Mouse (Mus musculus): Measurements from ENCODE around the gene Olfr782.
"Not testable (repeated sequence)": the region's sequence is repeated elsewhere in the genome, so short reads cannot be mapped to it uniquely, and the experiment has no call there.

The Olfr782 gene

DNA sequence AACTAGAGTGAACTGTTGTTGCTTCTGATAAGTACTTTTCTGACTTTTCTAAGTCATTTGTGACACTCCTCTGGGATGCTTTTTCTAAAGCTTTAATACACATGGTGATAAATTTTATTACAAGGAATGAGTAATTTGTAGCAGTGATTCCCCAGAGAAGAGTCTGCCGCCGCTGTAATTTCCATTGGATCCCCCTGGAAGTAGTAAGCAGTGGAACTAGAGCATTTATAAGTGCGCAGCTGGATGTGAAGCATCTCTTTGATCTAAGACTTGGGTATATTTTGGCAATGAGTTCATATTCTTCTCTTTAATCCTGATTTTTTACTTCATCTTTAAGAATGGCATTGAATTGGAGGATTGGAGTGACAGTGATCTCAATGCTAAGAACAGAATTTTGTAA is at the start of gene Olfr782:
Gene Olfr782, plus strand, starts transcription at position 301 of the 400 bp plus-strand sequence.
- no peak for DNase-seq

DNA sequence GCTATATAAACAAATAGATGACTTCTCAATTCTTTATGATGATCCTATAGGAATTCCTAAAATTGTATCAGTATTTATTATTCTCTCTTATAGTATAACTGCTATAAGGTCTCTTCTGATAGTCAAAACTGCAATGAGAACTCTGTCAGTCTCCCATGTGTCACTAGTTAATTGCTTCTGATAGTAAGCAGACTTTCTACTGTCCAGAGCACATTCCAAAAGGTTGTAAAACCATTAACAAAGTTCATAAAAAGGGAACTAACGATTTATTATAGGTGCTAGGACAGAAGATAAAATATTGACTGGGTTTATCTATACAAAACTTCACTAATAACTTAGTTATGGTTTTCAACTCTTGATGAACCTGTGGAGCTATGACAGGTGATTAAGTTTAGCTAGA is 35.7 kb upstream of the Olfr782 start:
- not testable (repeated sequence) for DNase-seq

DNA sequence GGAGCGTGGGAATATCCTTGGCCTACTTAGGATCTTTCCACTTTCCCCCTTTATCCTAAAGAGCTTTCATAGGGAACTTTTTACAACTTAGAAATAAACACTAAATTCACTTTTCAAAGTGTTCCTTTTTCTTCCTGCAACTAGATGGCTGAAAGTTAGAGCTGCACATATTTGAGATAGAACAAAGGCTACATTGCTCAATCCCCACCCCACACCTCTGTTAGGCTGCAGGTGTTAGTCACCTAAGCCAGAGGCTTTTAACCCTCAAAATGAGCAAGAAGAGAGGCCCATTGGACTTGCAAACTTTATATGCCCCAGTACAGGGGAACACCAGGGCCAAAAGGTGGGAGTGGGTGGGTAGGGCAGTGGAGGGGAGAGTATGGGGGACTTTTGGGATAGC is 35.1 kb upstream of the Olfr782 start:
- DNase-seq = not testable (repeated sequence)

DNA sequence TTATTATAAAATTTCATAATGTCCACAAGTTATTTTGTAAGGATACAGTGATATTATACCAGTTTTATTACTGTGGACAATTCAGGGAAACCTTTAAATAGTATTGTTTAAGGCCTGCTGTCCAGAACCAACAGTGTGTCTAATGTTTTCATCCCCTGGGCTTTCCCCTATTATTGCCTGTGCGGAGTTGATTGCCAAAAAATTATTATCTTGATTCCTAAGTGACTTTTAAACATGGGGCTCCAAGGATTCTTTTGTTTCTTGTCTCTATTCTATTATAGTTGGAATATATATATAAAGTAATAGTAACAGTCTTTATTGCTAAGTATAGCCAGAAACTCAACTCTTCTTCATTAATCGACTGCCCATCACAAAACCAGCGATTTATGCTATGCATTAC is 30.8 kb upstream of the Olfr782 start, which contains the start of gene Olfr780:
Gene Olfr780, plus strand, starts transcription at position 301 of the 400 bp plus-strand sequence.
- DNase-seq = no peak

DNA sequence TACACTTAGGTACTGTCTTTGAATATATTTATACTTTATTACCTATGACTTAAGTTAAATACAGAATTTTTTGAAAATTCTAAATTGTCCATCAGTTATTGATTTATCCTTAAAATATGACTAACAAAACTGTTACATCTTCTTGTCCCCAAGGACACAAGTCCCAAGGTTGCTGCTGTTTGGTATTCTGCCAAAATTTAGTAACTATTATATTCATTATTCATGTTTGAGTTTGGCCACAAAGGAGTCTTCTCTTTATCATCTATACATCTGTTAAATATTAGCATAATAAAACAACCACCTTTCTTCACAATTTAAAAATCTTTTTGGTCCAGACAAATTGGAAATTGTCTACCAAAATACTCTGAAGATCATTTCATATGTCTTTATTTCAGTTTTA is 20.1 kb upstream of the Olfr782 start, which contains the start of gene Olfr781:
Gene Olfr781, plus strand, starts transcription at position 301 of the 400 bp plus-strand sequence.
- DNase-seq = no peak

DNA sequence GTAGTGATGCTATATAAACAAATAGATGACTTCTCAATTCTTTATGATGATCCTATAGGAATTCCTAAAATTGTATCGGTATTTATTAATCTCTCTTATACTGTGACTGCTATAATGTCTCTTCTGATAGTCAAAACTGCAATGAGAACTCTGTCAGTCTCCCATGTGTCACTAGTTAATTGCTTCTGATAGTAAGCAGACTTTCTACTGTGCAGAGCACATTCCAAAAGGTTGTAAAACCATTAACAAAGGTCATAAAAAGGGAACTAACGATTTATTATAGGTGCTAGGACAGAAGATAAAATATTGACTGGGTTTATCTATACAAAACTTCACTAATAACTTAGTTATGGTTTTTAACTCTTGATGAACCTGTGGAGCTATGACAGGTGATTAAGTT is 3.8 kb downstream of the Olfr782 start:
- DNase-seq = not testable (repeated sequence)

DNA sequence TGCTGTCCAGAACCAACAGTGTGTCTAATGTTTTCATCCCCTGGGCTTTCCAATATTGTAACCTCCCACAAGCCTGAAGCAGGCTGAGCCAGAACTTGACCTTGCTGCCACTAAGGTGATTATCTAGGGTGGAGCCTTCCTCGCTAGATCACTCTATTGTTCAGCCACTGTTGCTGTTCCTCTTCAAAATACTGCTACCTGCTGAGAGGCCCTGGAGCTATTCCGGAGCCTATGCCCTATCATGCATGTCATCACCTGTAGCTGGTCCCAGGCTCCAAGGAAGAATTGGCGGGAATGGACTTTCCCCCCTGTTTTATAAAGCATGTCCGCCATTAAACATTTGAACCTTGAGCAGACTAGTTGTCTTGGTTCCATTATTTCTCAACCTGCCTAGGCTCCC is 7.8 kb downstream of the Olfr782 start:
- not testable (repeated sequence) for DNase-seq

DNA sequence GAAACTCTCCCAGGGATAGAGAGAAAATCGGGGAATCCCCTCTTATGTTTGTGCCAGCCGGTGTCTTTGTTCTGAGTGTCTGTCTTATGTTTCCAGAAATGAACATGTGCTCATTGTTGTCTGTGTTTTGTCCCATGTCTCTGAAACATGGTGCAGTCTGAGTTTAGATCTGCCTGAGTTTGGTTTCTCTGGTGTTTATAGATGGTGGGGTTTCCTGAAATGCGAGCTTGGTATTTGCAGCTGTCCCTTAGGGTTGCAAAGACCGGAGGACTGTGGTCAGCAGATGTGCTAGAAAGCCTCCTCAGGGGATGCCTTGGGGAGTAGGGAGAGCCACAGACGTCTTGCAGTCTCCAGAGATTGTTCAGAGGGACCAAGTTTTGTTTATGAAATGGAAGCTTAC is 8.7 kb downstream of the Olfr782 start:
- no peak for DNase-seq

DNA sequence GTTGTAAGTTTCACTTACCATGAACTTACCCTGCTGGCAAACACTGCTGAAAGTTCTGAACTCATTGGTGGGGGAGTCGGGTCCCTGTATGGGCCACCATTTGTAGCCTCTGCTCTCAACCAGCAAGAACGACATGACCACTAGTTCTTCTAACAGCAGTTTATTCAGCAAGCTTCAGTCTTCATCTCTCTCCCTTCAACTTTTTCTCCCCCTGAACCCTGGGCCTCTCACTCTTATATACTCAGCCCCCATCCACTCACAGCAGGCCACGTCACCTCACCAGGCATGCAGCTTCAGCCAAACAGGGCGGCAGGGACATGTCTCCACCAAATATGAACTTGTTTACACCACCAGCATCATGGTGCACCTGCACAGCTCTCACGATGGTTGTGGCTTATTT is 25.4 kb downstream of the Olfr782 start:
- DNase-seq = not testable (repeated sequence)

DNA sequence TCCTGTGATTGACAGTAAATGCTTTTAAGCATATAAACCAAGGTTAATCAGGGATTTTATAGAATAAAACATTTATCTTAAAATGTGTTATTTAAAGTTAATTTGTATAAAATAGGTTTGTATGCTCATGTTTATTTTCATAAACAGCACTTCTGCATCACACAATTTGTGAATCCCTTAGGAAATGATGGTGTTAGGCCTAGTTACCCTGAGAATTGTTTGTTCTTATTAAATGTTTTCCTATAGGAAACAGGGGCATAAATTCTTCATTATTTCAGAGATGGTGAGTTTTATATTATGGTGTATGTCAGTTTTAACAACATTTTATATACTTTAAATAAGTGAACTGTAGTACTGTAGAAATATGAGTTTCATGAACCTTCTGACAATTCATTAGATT is 35.1 kb downstream of the Olfr782 start, which contains the start of gene Olfr784:
Gene Olfr784, plus strand, starts transcription at position 301 of the 400 bp plus-strand sequence.
- no peak for DNase-seq

DNA sequence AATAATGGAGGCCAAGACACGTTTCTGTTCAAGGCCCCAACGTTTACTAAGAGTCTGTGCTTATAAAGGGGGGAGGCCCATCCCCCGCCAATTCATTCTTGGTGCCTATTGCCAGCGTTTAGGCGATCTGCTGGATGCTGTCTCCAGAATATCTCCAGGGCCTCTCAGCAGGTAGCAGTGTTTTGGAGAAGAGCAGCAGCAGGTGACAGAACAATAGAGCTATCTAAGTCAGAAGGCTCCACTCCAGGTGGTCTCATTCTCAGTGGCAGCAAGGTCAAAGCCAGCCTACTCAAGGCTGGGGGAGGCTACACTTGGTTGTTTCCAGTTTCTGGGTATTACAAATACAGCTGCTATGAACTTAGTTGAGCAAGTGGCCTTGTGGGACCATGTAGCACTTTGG is 52.2 kb downstream of the Olfr782 start:
- DNase-seq = no peak

Data from kidney, postnatal 4 days (tissue).